Mouse (Mus musculus): ENCODE measurements around the gene Zfp524. TPM values are rescaled to one million over a fixed set of nuclear protein-coding genes. Genes with fewer than 3 reads are reported as not detected.

Gene Zfp524
- total RNA-seq, 2 experiments from 2014 or later, result 8.4 TPM

Other genes with a start within 250 kb of the Zfp524 start
- gene Fam71e2, start 243.1 kb upstream of the Zfp524 start, total RNA-seq (2021), result not detected
- under 1 TPM; 0.15 to 0.27 TPM for gene Il11, start 231.6 kb upstream of the Zfp524 start, total RNA-seq (2021)
- gene Tmem190, start 231.5 kb upstream of the Zfp524 start, total RNA-seq (2021), result not detected
- 1 to 10 TPM; 2.8 to 2.9 TPM for gene Tmem238, start 224.8 kb upstream of the Zfp524 start, total RNA-seq (2021)
- 100 to 1,000 TPM; 474 to 485 TPM for gene Rpl28, start 221.5 kb upstream of the Zfp524 start, total RNA-seq (2021)
- 100 to 1,000 TPM; 102 to 121 TPM for gene Ube2s, start 201.8 kb upstream of the Zfp524 start, total RNA-seq (2021)
- 100 to 1,000 TPM; 150 to 162 TPM for gene Shisa7, start 169.7 kb upstream of the Zfp524 start, total RNA-seq (2021)
- 1 to 10 TPM; 4.4 to 6.3 TPM for gene Isoc2b, start 144.2 kb upstream of the Zfp524 start, total RNA-seq (2021)
- gene Isoc2a, start 137.3 kb upstream of the Zfp524 start, total RNA-seq (2021), result 10 to 100 TPM; 14.9 to 15.9 TPM
- gene Gm36210, start 107.9 kb upstream of the Zfp524 start, total RNA-seq (2021), result under 1 TPM in 1 of 2 experiments, not detected in 1; 0.25 TPM
- 10 to 100 TPM; 13.9 to 15.1 TPM for gene Zfp628, start 99.2 kb upstream of the Zfp524 start, total RNA-seq (2021)
- gene Nat14, start 92.4 kb upstream of the Zfp524 start, total RNA-seq (2021), result 100 to 1,000 TPM; 114 to 119 TPM
- gene Ssc5d, start 88.6 kb upstream of the Zfp524 start, total RNA-seq (2021), result 1 to 10 TPM; 1.8 to 2.6 TPM
- under 1 TPM; 0.17 to 0.38 TPM for gene Sbk2, start 50.0 kb upstream of the Zfp524 start, total RNA-seq (2021)
- gene Sbk3, start 43.2 kb upstream of the Zfp524 start, total RNA-seq (2021), result 1 to 10 TPM in 1 of 2 experiments, under 1 TPM in 1; 0.62 to 1.0 TPM
- gene Zfp579, start 18.3 kb upstream of the Zfp524 start, total RNA-seq (2021), result 10 to 100 TPM; 27.2 to 34.9 TPM
- 10 to 100 TPM; 20.8 to 24.5 TPM for gene Fiz1, start 282 bp downstream of the Zfp524 start, total RNA-seq (2021)
- not detected for gene Gm44973, start 1.1 kb downstream of the Zfp524 start, total RNA-seq (2021)
- gene Zfp865, start 6.0 kb downstream of the Zfp524 start, total RNA-seq (2021), result 10 to 100 TPM; 35.9 TPM
- 10 to 100 TPM; 60.6 to 68.5 TPM for gene Ccdc106, start 6.1 kb downstream of the Zfp524 start, total RNA-seq (2021)
- gene 4632433K11Rik, start 19.7 kb downstream of the Zfp524 start, total RNA-seq (2021), result under 1 TPM in 1 of 2 experiments, not detected in 1; 0.45 TPM
- gene Zfp784, start 24.0 kb downstream of the Zfp524 start, total RNA-seq (2021), result 1 to 10 TPM; 4.3 to 5.1 TPM
- 10 to 100 TPM; 28.7 to 31.7 TPM for gene Zfp580, start 37.1 kb downstream of the Zfp524 start, total RNA-seq (2021)
- gene U2af2, start 47.7 kb downstream of the Zfp524 start, total RNA-seq (2021), result 100 to 1,000 TPM; 181 TPM
- gene Epn1, start 65.8 kb downstream of the Zfp524 start, total RNA-seq (2021), result 100 to 1,000 TPM; 558 to 565 TPM
- not detected for gene Rfpl4, start 102.5 kb downstream of the Zfp524 start, total RNA-seq (2021)
- not detected for gene Rasl2-9, start 111.5 kb downstream of the Zfp524 start, total RNA-seq (2021)
- gene Vmn1r55, start 135.3 kb downstream of the Zfp524 start, total RNA-seq (2021), result not detected
- not detected for gene Vmn1r56, start 182.3 kb downstream of the Zfp524 start, total RNA-seq (2021)
- gene Vmn1r57, start 204.1 kb downstream of the Zfp524 start, total RNA-seq (2021), result not detected